Mouse (Mus musculus) erythroblast, adult 5-6 weeks (primary cell): Measurements from ENCODE around the gene Entpd7. TPM values are rescaled to one million over a fixed set of nuclear protein-coding genes. Genes with fewer than 3 reads are reported as not detected.

ENCODE experiments used
- ATAC-seq: replicated peaks from 2 replicates; pipeline ENCODE4 v1.8.0; 2016; ENCODE audit warnings: moderate number of reproducible peaks, mild to moderate bottlenecking, moderate TSS enrichment, inconsistent platforms; ENCODE audit not compliant: poor library complexity, low FRiP score, severe bottlenecking
- total RNA-seq, 2 experiments: library from RNA; stranded (forward) in 1 of 2; stranded (reverse) in 1 of 2; fragments of 150-400 nt in 1 of 2; fragments of 200-764, 138-1000 nt in 1 of 2; gene quantifications; 2 replicates each; pipeline versions ENCODE4 v1.2.3 to v1.2.4; 2015 to 2017; ENCODE audit warnings: low replicate concordance in 2 of 2

Entpd7 gene
- total RNA-seq, 2 experiments from 2014 or later, result 1.1 to 3.8 TPM

GRCm38 (mm10) chr19:43711971-43712370 is 22.5 kb downstream of the Entpd7 start:
- no peak for ATAC-seq

- ATAC-seq, result no peak
Observed at GRCm38 (mm10) chr19:43720061-43720460, 30.6 kb downstream of the Entpd7 start.

GRCm38 (mm10) chr19:43722891-43723290 is 33.4 kb downstream of the Entpd7 start:
- ATAC-seq, result no peak

- no peak for ATAC-seq
Observed at GRCm38 (mm10) chr19:43723501-43723900, 34.0 kb downstream of the Entpd7 start.

- ATAC-seq, result no peak
Observed at GRCm38 (mm10) chr19:43724194-43724593, 34.7 kb downstream of the Entpd7 start.

- ATAC-seq, result no peak
Observed at GRCm38 (mm10) chr19:43724821-43725220, 35.3 kb downstream of the Entpd7 start.

GRCm38 (mm10) chr19:43726510-43727146 is 37.2 kb downstream of the Entpd7 start:
- ATAC-seq, result no peak

- ATAC-seq, result no peak
Observed at GRCm38 (mm10) chr19:43729296-43730036, 40.0 kb downstream of the Entpd7 start.

- no peak for ATAC-seq
Observed at GRCm38 (mm10) chr19:43730037-43730428, 40.6 kb downstream of the Entpd7 start.

- ATAC-seq, result no peak
Observed at GRCm38 (mm10) chr19:43731157-43731556, 41.7 kb downstream of the Entpd7 start.

- no peak for ATAC-seq
Observed at GRCm38 (mm10) chr19:43738409-43738808, 48.9 kb downstream of the Entpd7 start.

GRCm38 (mm10) chr19:43743401-43743800 is 53.9 kb downstream of the Entpd7 start:
- no peak for ATAC-seq

GRCm38 (mm10) chr19:43745740-43746139 is 56.3 kb downstream of the Entpd7 start:
- no peak for ATAC-seq

- ATAC-seq, result no peak
Observed at GRCm38 (mm10) chr19:43747877-43748276, 58.4 kb downstream of the Entpd7 start.

GRCm38 (mm10) chr19:43750008-43750407 is 60.5 kb downstream of the Entpd7 start:
- no peak for ATAC-seq

- ATAC-seq, result peak; percentile 92
Observed at GRCm38 (mm10) chr19:43752489-43753225, 63.2 kb downstream of the Entpd7 start, which contains the start of the genes Cutc and Cox15. Cutc (plus strand) TSS chr19:43752996. Cox15 (minus strand) TSS chr19:43753000.

GRCm38 (mm10) chr19:43753226-43753835 is 63.9 kb downstream of the Entpd7 start:
- peak; percentile 94 for ATAC-seq

- no peak for ATAC-seq
Observed at GRCm38 (mm10) chr19:43754237-43754636, 64.8 kb downstream of the Entpd7 start.

GRCm38 (mm10) chr19:43754872-43755271 is 65.4 kb downstream of the Entpd7 start:
- ATAC-seq, result no peak

- peak; percentile 93 for ATAC-seq
Observed at GRCm38 (mm10) chr19:43760504-43760903, 71.0 kb downstream of the Entpd7 start.
